Mouse (Mus musculus): ENCODE data around the gene Rnd1.

Gene Rnd1

GRCm38 (mm10) chr15:98676940-98677728, at the start of gene Rnd1:
TSS of gene Rnd1 (minus strand) at chr15:98677461.
- no peak for DNase-seq (ENCODE audit: low read depth, low spot score)

- DNase-seq (ENCODE audit: low read depth, low spot score), result no peak
Measured at GRCm38 (mm10) chr15:98726746-98727145, 49.5 kb upstream of the Rnd1 start.

- no peak for DNase-seq (ENCODE audit: low read depth, low spot score)
Measured at GRCm38 (mm10) chr15:98726079-98726478, 48.8 kb upstream of the Rnd1 start.

- no peak for DNase-seq (ENCODE audit: low read depth, low spot score)
Measured at GRCm38 (mm10) chr15:98724441-98724840, 47.2 kb upstream of the Rnd1 start.

- no peak for DNase-seq (ENCODE audit: low read depth, low spot score)
Measured at GRCm38 (mm10) chr15:98722854-98723253, 45.6 kb upstream of the Rnd1 start.

GRCm38 (mm10) chr15:98722191-98722590, 44.9 kb upstream of the Rnd1 start:
- no peak for DNase-seq (ENCODE audit: low read depth, low spot score)

- DNase-seq (ENCODE audit: low read depth, low spot score), result no peak
Measured at GRCm38 (mm10) chr15:98717301-98717700, 40.0 kb upstream of the Rnd1 start.

GRCm38 (mm10) chr15:98714230-98714652, 37.0 kb upstream of the Rnd1 start:
- no peak for DNase-seq (ENCODE audit: low read depth, low spot score)

- DNase-seq (ENCODE audit: low read depth, low spot score), result peak; percentile 13
Measured at GRCm38 (mm10) chr15:98710442-98710841, 33.2 kb upstream of the Rnd1 start.

GRCm38 (mm10) chr15:98707766-98708372, 30.6 kb upstream of the Rnd1 start, which contains the start of gene Ccdc65:
TSS of gene Ccdc65 (plus strand) at chr15:98708207.
- peak; percentile 22 for DNase-seq (ENCODE audit: low read depth, low spot score)

- no peak for DNase-seq (ENCODE audit: low read depth, low spot score)
Measured at GRCm38 (mm10) chr15:98704312-98704711, 27.1 kb upstream of the Rnd1 start.

GRCm38 (mm10) chr15:98699190-98700105, 22.2 kb upstream of the Rnd1 start:
- DNase-seq (ENCODE audit: low read depth, low spot score), result peak; percentile 22

- no peak for DNase-seq (ENCODE audit: low read depth, low spot score)
Measured at GRCm38 (mm10) chr15:98696216-98696615, 19.0 kb upstream of the Rnd1 start.

- DNase-seq (ENCODE audit: low read depth, low spot score), result no peak
Measured at GRCm38 (mm10) chr15:98695726-98696125, 18.5 kb upstream of the Rnd1 start.

- no peak for DNase-seq (ENCODE audit: low read depth, low spot score)
Measured at GRCm38 (mm10) chr15:98692171-98692715, 15.0 kb upstream of the Rnd1 start.

GRCm38 (mm10) chr15:98691486-98692147, 14.4 kb upstream of the Rnd1 start:
- no peak for DNase-seq (ENCODE audit: low read depth, low spot score)

- no peak for DNase-seq (ENCODE audit: low read depth, low spot score)
Measured at GRCm38 (mm10) chr15:98689682-98690081, 12.4 kb upstream of the Rnd1 start.

- DNase-seq (ENCODE audit: low read depth, low spot score), result no peak
Measured at GRCm38 (mm10) chr15:98685926-98686325, 8.7 kb upstream of the Rnd1 start.

- no peak for DNase-seq (ENCODE audit: low read depth, low spot score)
Measured at GRCm38 (mm10) chr15:98683746-98684145, 6.5 kb upstream of the Rnd1 start.

GRCm38 (mm10) chr15:98683177-98683576, 5.9 kb upstream of the Rnd1 start:
- DNase-seq (ENCODE audit: low read depth, low spot score), result no peak

GRCm38 (mm10) chr15:98681633-98682032, 4.4 kb upstream of the Rnd1 start:
- DNase-seq (ENCODE audit: low read depth, low spot score), result no peak

Data from c-Kit-negative CD71-positive TER-119-positive erythroid progenitor cells, embryonic 14.5 days (primary cell).